Mouse (Mus musculus) forebrain, embryonic 14.5 days (tissue): ENCODE measurements around the gene Gadl1. TPM values are rescaled to one million over a fixed set of nuclear protein-coding genes. Genes with fewer than 3 reads are reported as not detected.

Source experiments
- ATAC-seq: fragments of 200-750 bp; cut with Nextera tagmentation; 2 replicates; pipeline ENCODE4 v1.8.0; 2017; ENCODE audit warnings: mild to moderate bottlenecking, moderate library complexity
- DNase-seq: peaks from one replicate; pipeline ENCODE4 v3.0.0-alpha.2; 2015; ENCODE audit warnings: low spot score
- H3K27ac ChIP-seq: fragments of 300-500 bp; sonication (generic); 2 replicates; pipeline ENCODE4 v1.5.1; 2014; ENCODE audit warnings: low read depth, mild to moderate bottlenecking, control low read depth, low read length, moderate library complexity
- H3K27me3 ChIP-seq: fragments of 300-500 bp; sonication (generic); replicated peaks from 2 replicates; pipeline ENCODE4 v1.6.1; 2014; ENCODE audit warnings: low read length, control low read depth, mixed read lengths; ENCODE audit not compliant: control insufficient read depth, insufficient read depth
- H3K36me3 ChIP-seq: fragments of 300-500 bp; sonication (generic); 2 replicates; pipeline ENCODE4 v1.6.1; 2014; ENCODE audit warnings: low read length, control low read depth; ENCODE audit not compliant: control insufficient read depth, insufficient read depth
- H3K4me1 ChIP-seq: fragments of 300-500 bp; sonication (generic); 2 replicates; pipeline ENCODE4 v1.6.1; 2014; ENCODE audit warnings: antibody characterized with exemption, low read length, control low read depth; ENCODE audit not compliant: control insufficient read depth, insufficient read depth
- H3K4me2 ChIP-seq: fragments of 300-500 bp; sonication (generic); 2 replicates; pipeline ENCODE4 v1.6.1; 2014; ENCODE audit warnings: mild to moderate bottlenecking, control low read depth, low read length
- H3K4me3 ChIP-seq: fragments of 300-500 bp; sonication (generic); 2 replicates; pipeline ENCODE4 v1.5.1; 2014; ENCODE audit warnings: low read depth, low read length, control low read depth
- H3K9ac ChIP-seq: fragments of 300-500 bp; sonication (generic); 2 replicates; pipeline ENCODE4 v1.6.1; 2014; ENCODE audit warnings: mild to moderate bottlenecking, low read length, control low read depth, moderate library complexity
- H3K9me3 ChIP-seq: fragments of 300-500 bp; sonication (generic); replicated peaks from 2 replicates; pipeline ENCODE4 v1.6.1; 2016; ENCODE audit warnings: low read length, control low read depth, mixed read lengths; ENCODE audit not compliant: control insufficient read depth
- WGBS: fragments of 180-500 bp; shearing (Covaris S2); extraction: QIAGEN DNeasy Blood & Tissue Kit; methylation state at CpG from one replicate; pipeline ENCODE4 v1.1.7; 2014; 5-methylcytosine and 5-hydroxymethylcytosine counted together
- polyA plus RNA-seq: library from polyadenylated mRNA; unstranded; fragments of >200 nt; fragmentation: Nextera tagmentation; extraction: Ambion mirVana; gene quantifications from 2 replicates; pipeline ENCODE4 v1.2.1, GENCODE M21; 2014

The Gadl1 gene
- polyA plus RNA-seq, 1 experiment from 2014 or later: 0.37 TPM

GRCm38 (mm10) chr9:115883413-115883812, 25.8 kb upstream of the Gadl1 start:
- H3K27ac ChIP-seq: no peak overlapping the region
- no peaks in the 10 kb centered on the region for H3K36me3 ChIP-seq
- no peak for ATAC-seq
- WGBS: 90% methylated on average over 5 of the region's 5 CpGs
- H3K4me3 ChIP-seq: no peak overlapping the region
- DNase-seq: no peak
- H3K27me3 ChIP-seq: no peaks in the 10 kb centered on the region
- no peak overlapping the region for H3K9ac ChIP-seq
- no peak overlapping the region for H3K4me2 ChIP-seq
- no peaks in the 10 kb centered on the region for H3K9me3 ChIP-seq
- no peaks in the 10 kb centered on the region for H3K4me1 ChIP-seq

GRCm38 (mm10) chr9:115887571-115887970, 21.7 kb upstream of the Gadl1 start:
- no peak overlapping the region for H3K4me3 ChIP-seq
- no peak overlapping the region for H3K9ac ChIP-seq
- no peak overlapping the region for H3K27ac ChIP-seq
- H3K36me3 ChIP-seq: no peaks in the 10 kb centered on the region
- no peak for ATAC-seq
- no peaks in the 10 kb centered on the region for H3K9me3 ChIP-seq
- no peaks in the 10 kb centered on the region for H3K4me1 ChIP-seq
- 79% methylated on average over 5 of the region's 5 CpGs for WGBS
- no peak overlapping the region for H3K4me2 ChIP-seq
- no peaks in the 10 kb centered on the region for H3K27me3 ChIP-seq
- DNase-seq: no peak

GRCm38 (mm10) chr9:115893131-115893530, 16.1 kb upstream of the Gadl1 start:
- no peaks in the 10 kb centered on the region for H3K4me1 ChIP-seq
- H3K9me3 ChIP-seq: peaks cover 3% of the 10 kb centered on the region; the same call in 1 of the 2 replicates
- no peaks in the 10 kb centered on the region for H3K27me3 ChIP-seq
- WGBS: 56% methylated on average over 4 of the region's 4 CpGs
- H3K9ac ChIP-seq: no peak overlapping the region
- DNase-seq: no peak
- H3K36me3 ChIP-seq: no peaks in the 10 kb centered on the region
- H3K27ac ChIP-seq: no peak overlapping the region
- no peak overlapping the region for H3K4me2 ChIP-seq
- H3K4me3 ChIP-seq: no peak overlapping the region
- no peak for ATAC-seq

DNA sequence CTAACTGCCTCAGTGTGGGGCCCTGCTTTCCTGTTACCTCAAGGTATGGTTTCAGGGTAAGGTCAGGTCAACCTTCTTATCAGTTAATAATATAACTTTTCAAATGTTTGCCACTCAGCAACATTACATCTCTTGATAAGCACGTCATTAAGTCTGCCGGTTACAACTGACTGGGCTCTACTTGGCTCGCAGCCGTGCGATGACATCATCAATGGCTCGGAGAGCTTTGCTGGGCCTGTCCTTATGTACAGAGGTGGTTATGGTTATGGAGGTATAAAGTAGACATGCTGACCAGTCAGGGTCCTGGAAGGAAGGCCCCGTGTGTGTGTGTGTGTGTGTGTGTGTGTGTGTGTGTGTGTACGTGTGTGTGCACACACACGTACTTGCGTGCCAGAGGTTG, 15.3 kb upstream of the Gadl1 start:
- 95% methylated on average over 10 of the region's 10 CpGs for WGBS
- no peaks in the 10 kb centered on the region for H3K4me1 ChIP-seq
- no peak overlapping the region for H3K27ac ChIP-seq
- no peak for ATAC-seq
- no peak overlapping the region for H3K4me3 ChIP-seq
- no peaks in the 10 kb centered on the region for H3K27me3 ChIP-seq
- no peak overlapping the region for H3K9ac ChIP-seq
- H3K36me3 ChIP-seq: no peaks in the 10 kb centered on the region
- DNase-seq: no peak
- H3K9me3 ChIP-seq: peaks cover 3% of the 10 kb centered on the region; the same call in 1 of the 2 replicates
- H3K4me2 ChIP-seq: no peak overlapping the region

- H3K4me3 ChIP-seq: no peak overlapping the region
- no peak overlapping the region for H3K4me2 ChIP-seq
- no peak overlapping the region for H3K27ac ChIP-seq
- no peaks in the 10 kb centered on the region for H3K4me1 ChIP-seq
- no peaks in the 10 kb centered on the region for H3K9me3 ChIP-seq
- 9% methylated on average over 15 of the region's 15 CpGs for WGBS
- H3K27me3 ChIP-seq: no peaks in the 10 kb centered on the region
- no peaks in the 10 kb centered on the region for H3K36me3 ChIP-seq
- H3K9ac ChIP-seq: no peak overlapping the region
- ATAC-seq (no peak), DNase-seq (no peak)
Measured at GRCm38 (mm10) chr9:115908325-115908724, 930 bp upstream of the Gadl1 start.

- H3K27me3 ChIP-seq: no peaks in the 10 kb centered on the region
- no peak overlapping the region for H3K27ac ChIP-seq
- H3K4me1 ChIP-seq: no peaks in the 10 kb centered on the region
- no peak overlapping the region for H3K4me3 ChIP-seq
- H3K4me2 ChIP-seq: no peak overlapping the region
- WGBS: 75% methylated on average over 7 of the region's 7 CpGs
- no peak overlapping the region for H3K9ac ChIP-seq
- H3K9me3 ChIP-seq: no peaks in the 10 kb centered on the region
- DNase-seq (no peak), ATAC-seq (no peak)
- no peaks in the 10 kb centered on the region for H3K36me3 ChIP-seq
Measured at GRCm38 (mm10) chr9:115914006-115914405, 4.8 kb downstream of the Gadl1 start.

- Histone ChIP-seq H3K27ac (no peak overlapping the region), H3K4me2 (no peak overlapping the region), H3K27me3 (no peaks in the 10 kb centered on the region), H3K9me3 (no peaks in the 10 kb centered on the region), H3K4me1 (no peaks in the 10 kb centered on the region), H3K4me3 (no peak overlapping the region), H3K36me3 (no peaks in the 10 kb centered on the region), H3K9ac (no peak overlapping the region)
- 51% methylated on average over 14 of the region's 14 CpGs for WGBS
- no peak for ATAC-seq
- DNase-seq: peak; percentile 13
Measured at GRCm38 (mm10) chr9:115915586-115916270, 6.5 kb downstream of the Gadl1 start.

- DNase-seq: no peak
- no peaks in the 10 kb centered on the region for H3K27me3 ChIP-seq
- no peaks in the 10 kb centered on the region for H3K36me3 ChIP-seq
- WGBS: 91% methylated on average over 3 of the region's 3 CpGs
- ATAC-seq: no peak
- no peak overlapping the region for H3K4me3 ChIP-seq
- no peaks in the 10 kb centered on the region for H3K9me3 ChIP-seq
- no peak overlapping the region for H3K27ac ChIP-seq
- no peak overlapping the region for H3K4me2 ChIP-seq
- no peak overlapping the region for H3K9ac ChIP-seq
- no peaks in the 10 kb centered on the region for H3K4me1 ChIP-seq
Measured at GRCm38 (mm10) chr9:115919736-115920135, 10.5 kb downstream of the Gadl1 start.

DNA sequence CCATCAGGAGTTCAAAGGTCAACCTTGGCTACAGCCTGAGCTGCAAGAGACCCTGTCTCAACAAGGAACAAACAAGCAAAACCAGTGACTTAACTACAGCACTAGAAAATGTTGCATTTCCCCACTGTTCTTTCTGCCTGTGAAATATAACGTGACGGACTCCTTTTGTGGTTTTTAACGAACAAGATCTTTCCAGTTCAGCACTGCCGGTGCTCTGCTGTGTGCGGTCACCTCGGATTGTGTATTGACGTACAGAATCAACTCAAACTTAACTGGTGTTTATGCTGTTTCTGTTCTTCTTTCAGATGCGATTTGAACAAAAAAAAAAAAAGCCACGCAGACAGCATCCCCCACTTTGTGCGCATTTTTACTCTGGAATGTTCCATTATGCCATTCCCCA, 13.4 kb downstream of the Gadl1 start:
- Histone ChIP-seq H3K9me3 (no peaks in the 10 kb centered on the region), H3K9ac (no peak overlapping the region), H3K27me3 (no peaks in the 10 kb centered on the region), H3K36me3 (no peaks in the 10 kb centered on the region), H3K4me3 (no peak overlapping the region), H3K4me1 (no peaks in the 10 kb centered on the region), H3K27ac (no peak overlapping the region), H3K4me2 (no peak overlapping the region)
- 81% methylated on average over 10 of the region's 10 CpGs for WGBS
- ATAC-seq (no peak), DNase-seq (no peak)
